Mouse (Mus musculus): ENCODE data around the gene Cluap1. TPM values are rescaled to one million over a fixed set of nuclear protein-coding genes. Genes with fewer than 3 reads are reported as not detected.

The Cluap1 gene
- 11.4 and 14.5 TPM in 2 replicates for polyA plus RNA-seq (2015; fragmentation: Nextera tagmentation; extraction: Ambion mirVana)

DNA sequence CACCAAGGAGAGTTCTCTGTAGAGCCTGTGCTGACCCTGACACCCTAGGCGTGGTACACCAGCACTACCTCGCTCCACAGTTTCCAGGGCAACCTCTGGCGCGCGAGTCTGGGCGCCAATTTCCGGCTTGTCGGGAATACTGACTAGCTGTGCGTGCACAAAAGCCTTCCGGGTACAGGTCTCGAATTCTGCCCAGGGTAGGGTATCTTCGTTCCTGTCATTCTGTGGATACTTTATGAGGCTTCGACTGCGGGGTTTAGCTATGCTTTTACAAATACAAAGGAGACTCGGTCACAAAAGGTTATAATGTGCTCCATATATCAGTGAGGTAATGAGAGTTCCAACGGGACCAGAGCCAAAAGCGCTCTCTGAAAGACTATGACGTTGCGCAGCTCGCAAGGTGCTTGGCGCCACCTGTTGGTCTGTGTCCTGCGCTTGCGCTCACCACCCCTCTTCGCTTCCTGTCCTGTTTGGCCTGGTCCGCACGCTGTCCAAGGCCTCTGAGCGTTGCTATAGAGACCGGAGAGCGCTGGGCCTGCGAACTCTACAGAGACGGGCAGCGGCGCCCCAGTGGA, at the start of gene Cluap1, which contains the start of gene 1700037C18Rik:
TSS of gene Cluap1 (plus strand) at position 265 of the 575 bp plus-strand sequence.
TSS of gene 1700037C18Rik (minus strand) at position 153 of the 575 bp plus-strand sequence.
- Histone ChIP-seq H3K27ac (replicated peaks) (peak within 1 kb of the TSS; percentile 73), H3K4me2 (peak within 1 kb of the TSS; percentile 88), H3K4me3 (peak within 1 kb of the TSS; percentile 74), H3K4me1 (peaks cover 12% of the 10 kb centered on the region), H3K9me3 (no peaks in the 10 kb centered on the region), H3K27me3 (replicated peaks) (no peaks in the 10 kb centered on the region), H3K36me3 (peaks cover 56% of the 10 kb centered on the region), H3K9ac (peak within 1 kb of the TSS; percentile 92)
- under 1% methylated on average over 33 of the region's 33 CpGs for WGBS
- peak; percentile 90 for ATAC-seq (ENCODE audit: extremely low read depth, insufficient number of reproducible peaks, low FRiP score, low TSS enrichment)

DNA sequence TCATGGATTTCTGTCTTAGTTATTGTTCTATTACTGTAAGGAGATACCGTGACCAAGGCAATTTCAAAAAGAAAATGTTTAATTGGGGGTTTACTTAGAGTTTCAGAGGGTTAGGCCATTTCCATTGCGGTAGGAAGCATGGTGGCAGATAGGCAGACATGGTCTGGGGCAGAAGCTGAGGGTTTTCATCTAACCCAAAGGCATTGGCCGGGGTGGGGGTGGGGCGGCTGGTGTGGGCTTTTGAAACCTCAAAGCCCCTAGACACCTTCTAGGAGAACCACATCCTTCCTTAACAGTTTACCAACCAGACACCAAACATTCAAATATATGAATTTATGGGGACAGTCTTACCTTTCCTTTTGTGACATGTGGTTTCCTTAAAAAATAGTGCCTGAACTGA, 49.3 kb upstream of the Cluap1 start:
- Histone ChIP-seq H3K36me3 (peaks cover 30% of the 10 kb centered on the region), H3K9me3 (no peaks in the 10 kb centered on the region), H3K4me1 (no peaks in the 10 kb centered on the region), H3K4me2 (no peak overlapping the region), H3K4me3 (no peak overlapping the region), H3K9ac (no peak overlapping the region), H3K27ac (replicated peaks) (no peak overlapping the region), H3K27me3 (replicated peaks) (no peaks in the 10 kb centered on the region)
- ATAC-seq (ENCODE audit: extremely low read depth, insufficient number of reproducible peaks, low FRiP score, low TSS enrichment) = no peak
- 84% methylated on average over 4 of the region's 4 CpGs for WGBS

DNA sequence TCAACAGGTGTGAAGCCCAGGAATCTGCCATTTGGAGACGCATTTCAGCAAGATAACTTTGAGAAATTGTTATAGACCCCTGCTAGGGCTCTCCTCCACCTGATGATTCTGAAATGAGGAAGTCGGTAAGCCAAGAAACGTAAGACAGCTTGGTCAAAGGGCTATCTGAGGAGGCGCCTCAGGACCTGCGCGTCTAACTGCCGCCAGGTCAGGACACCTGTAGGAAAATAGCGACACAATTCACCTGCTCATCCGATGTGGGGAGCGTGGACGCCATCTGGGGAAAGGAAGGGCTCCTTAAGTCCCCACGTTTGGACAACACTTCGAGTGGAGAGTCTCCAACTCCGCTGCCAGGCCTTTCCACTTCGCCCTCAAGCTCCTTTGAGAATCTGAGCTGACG, 36.8 kb upstream of the Cluap1 start:
- Histone ChIP-seq H3K36me3 (peaks cover 35% of the 10 kb centered on the region), H3K27me3 (replicated peaks) (no peaks in the 10 kb centered on the region), H3K9me3 (no peaks in the 10 kb centered on the region), H3K4me1 (peaks cover 22% of the 10 kb centered on the region), H3K4me3 (peak overlapping the region; percentile 68), H3K9ac (peak overlapping the region; percentile 89), H3K27ac (replicated peaks) (peak overlapping the region; percentile 64), H3K4me2 (peak overlapping the region; percentile 94)
- WGBS = 1% methylated on average over 16 of the region's 16 CpGs
- ATAC-seq (ENCODE audit: extremely low read depth, insufficient number of reproducible peaks, low FRiP score, low TSS enrichment) = no peak

DNA sequence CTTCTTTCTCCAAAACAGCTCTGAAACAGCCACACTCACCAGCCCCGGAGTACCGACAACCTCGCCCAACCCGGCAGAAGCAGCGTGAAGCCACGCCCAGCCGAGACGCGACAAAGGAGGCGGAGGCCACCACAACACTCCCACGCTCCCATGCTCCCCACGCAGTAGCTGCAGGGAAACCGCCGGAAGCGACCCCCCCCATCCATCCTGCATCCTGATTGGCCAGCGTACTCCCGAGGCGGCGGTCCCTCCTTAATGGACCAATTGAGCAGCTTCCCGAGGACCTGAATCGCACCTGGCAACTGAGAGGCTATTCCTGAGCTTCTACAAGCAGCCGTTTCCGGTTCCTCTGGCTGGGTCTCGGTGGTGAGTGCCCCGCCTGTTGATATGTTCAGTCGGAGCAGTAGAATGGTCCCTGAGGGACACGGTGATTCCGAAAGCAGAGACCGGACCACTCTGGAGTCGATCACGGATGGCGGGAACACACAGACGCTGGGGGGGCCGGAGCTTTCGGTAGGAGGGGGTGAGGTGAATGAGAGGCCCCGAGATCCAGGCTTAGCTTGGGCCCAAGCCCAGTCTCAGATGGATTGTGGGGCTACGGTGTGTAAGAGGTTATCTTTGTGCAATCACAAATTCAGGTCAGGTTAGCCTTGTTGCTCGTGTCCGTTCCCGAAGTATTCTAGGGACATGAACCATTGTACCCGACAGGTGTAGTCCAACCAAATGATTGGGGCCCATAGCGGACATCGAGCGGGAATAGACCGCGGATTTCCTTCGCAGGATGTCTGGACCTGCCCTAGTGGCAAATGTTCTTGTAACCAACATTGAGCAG, 36.2 kb upstream of the Cluap1 start, which contains the start of gene Naa60:
TSS of gene Naa60 (plus strand) at position 160 of the 832 bp plus-strand sequence.
- H3K4me3 ChIP-seq = peak within 1 kb of the TSS; percentile 68
- peak within 1 kb of the TSS; percentile 89 for H3K9ac ChIP-seq
- peak within 1 kb of the TSS; percentile 64 for H3K27ac ChIP-seq (replicated peaks)
- H3K4me2 ChIP-seq = peak within 1 kb of the TSS; percentile 94
- no peaks in the 10 kb centered on the region for H3K27me3 ChIP-seq (replicated peaks)
- WGBS = 5% methylated on average over 47 of the region's 47 CpGs
- H3K36me3 ChIP-seq = peaks cover 36% of the 10 kb centered on the region
- H3K4me1 ChIP-seq = peaks cover 22% of the 10 kb centered on the region
- H3K9me3 ChIP-seq = no peaks in the 10 kb centered on the region
- ATAC-seq (ENCODE audit: extremely low read depth, insufficient number of reproducible peaks, low FRiP score, low TSS enrichment) = peak; percentile 96

DNA sequence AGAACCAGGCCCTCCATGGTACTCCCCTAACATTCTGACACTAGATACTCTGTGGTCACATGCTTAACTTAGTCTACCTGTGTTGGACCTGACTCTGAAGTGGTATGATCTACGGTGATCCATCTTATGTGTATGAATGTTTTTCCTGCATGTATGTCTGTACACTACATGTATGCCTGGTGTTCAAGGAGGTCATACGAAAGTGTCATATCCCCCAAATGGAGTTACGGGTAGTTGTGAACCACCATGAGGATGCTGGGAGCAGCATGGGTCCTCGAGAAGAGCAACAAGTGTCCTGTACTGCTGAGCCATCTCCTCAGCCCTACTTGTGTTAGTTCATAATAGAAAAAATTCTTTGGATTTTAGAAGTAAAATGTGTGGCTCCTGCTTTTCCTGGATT, 32.3 kb upstream of the Cluap1 start:
- Histone ChIP-seq H3K4me3 (no peak overlapping the region), H3K9me3 (no peaks in the 10 kb centered on the region), H3K4me1 (peaks cover 19% of the 10 kb centered on the region), H3K4me2 (no peak overlapping the region), H3K9ac (no peak overlapping the region), H3K27me3 (replicated peaks) (no peaks in the 10 kb centered on the region), H3K27ac (replicated peaks) (no peak overlapping the region), H3K36me3 (peaks cover 39% of the 10 kb centered on the region)
- ATAC-seq (ENCODE audit: extremely low read depth, insufficient number of reproducible peaks, low FRiP score, low TSS enrichment) = no peak
- WGBS = 94% methylated on average over 4 of the region's 4 CpGs

DNA sequence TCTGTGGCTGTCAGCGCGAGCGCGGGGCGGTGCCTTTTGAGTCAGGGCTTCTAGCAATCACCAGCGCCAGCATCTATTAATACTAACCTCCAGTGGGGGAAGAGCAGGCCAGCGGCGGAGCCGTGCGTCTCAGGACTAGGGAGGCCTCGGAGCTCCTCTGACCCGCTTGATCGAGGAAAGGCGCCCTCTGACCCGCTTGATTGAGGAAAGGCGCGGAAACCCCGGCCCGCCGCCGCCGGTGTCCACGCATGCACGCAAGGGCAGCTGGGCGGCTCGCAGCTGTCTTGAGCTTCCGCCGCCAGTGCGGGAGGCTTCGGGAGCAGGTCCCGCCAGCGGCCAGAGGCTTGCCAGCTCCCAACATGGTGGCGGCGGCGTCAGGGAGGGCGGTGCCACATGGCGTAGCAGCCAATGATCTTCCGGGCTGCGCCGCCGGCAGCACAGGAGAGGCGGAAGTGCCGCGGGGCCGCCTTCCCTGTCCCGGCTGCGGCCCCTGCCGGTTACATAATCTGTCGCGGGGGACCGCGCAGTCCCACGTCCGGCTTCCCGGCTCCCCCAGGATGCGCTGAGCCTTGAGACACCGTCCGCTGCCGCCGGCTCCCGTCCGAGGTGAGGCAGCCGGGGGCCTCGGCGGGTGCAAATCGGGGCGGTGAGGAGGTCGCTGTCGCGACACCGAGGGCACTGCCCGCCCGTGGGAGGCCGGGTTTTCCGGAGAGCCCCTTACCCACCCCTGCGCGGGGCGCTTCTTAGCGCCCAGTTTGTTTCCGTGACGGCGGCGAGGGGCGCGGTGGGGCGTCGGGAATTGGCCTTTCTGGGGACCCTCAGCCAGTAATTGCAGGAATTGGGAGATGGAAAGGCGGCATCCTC, 24.2 kb upstream of the Cluap1 start, which contains the start of the genes Zfp597 and Gm20695:
TSS of gene Zfp597 (minus strand) at position 361 of the 864 bp plus-strand sequence.
TSS of gene Gm20695 (plus strand) at position 448 of the 864 bp plus-strand sequence.
- ATAC-seq (ENCODE audit: extremely low read depth, insufficient number of reproducible peaks, low FRiP score, low TSS enrichment) = peak; percentile 98
- no peaks in the 10 kb centered on the region for H3K27me3 ChIP-seq (replicated peaks)
- peak within 1 kb of the TSS; percentile 85 for H3K4me2 ChIP-seq
- peak within 1 kb of the TSS; percentile 98 for H3K4me3 ChIP-seq
- no peaks in the 10 kb centered on the region for H3K9me3 ChIP-seq
- H3K4me1 ChIP-seq = peaks cover 25% of the 10 kb centered on the region
- peak within 1 kb of the TSS; percentile 96 for H3K27ac ChIP-seq (replicated peaks)
- peaks cover 12% of the 10 kb centered on the region for H3K36me3 ChIP-seq
- peak within 1 kb of the TSS; percentile 95 for H3K9ac ChIP-seq
- under 1% methylated on average over 88 of the region's 88 CpGs for WGBS

DNA sequence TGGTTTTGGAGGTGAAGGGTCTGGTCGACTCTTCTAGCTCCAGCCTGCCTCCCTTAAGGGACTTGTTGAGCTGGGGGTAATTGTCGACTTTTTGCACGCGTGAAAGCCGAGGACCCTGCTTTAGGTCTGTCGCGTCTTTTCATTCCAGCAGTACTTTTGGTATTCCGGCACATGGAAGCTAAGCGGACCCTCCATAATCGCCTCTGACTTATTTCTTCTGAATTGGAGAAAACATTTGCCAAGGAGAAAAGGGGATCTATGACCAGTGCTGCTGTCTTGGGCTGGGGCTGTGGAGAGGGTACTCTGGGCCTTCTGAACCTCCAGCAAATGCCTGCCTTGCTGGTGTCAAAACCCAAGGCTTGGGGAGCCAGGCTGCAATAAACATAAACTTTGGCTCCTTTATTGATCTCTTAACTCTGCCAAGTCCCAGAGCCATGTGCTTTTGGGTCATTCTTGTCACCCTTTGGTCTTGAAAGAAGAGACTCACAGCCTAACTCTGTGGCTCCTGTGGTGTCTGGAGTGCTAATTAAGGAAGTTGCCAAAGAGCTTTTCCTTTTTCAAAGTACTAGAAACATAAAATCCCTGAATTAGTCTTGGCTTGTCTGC, 23.4 kb upstream of the Cluap1 start:
- peak overlapping the region; percentile 98 for H3K4me3 ChIP-seq
- no peak for ATAC-seq (ENCODE audit: extremely low read depth, insufficient number of reproducible peaks, low FRiP score, low TSS enrichment)
- H3K36me3 ChIP-seq = 0 out of 2 replicates have a peak, but pooled peaks cover 6% of the 10 kb centered on the region
- H3K4me1 ChIP-seq = peaks cover 25% of the 10 kb centered on the region
- H3K9ac ChIP-seq = peak overlapping the region; percentile 95
- no peaks in the 10 kb centered on the region for H3K9me3 ChIP-seq
- peak overlapping the region; percentile 96 for H3K27ac ChIP-seq (replicated peaks)
- 5% methylated on average over 10 of the region's 10 CpGs for WGBS
- peak overlapping the region; percentile 85 for H3K4me2 ChIP-seq
- no peaks in the 10 kb centered on the region for H3K27me3 ChIP-seq (replicated peaks)

DNA sequence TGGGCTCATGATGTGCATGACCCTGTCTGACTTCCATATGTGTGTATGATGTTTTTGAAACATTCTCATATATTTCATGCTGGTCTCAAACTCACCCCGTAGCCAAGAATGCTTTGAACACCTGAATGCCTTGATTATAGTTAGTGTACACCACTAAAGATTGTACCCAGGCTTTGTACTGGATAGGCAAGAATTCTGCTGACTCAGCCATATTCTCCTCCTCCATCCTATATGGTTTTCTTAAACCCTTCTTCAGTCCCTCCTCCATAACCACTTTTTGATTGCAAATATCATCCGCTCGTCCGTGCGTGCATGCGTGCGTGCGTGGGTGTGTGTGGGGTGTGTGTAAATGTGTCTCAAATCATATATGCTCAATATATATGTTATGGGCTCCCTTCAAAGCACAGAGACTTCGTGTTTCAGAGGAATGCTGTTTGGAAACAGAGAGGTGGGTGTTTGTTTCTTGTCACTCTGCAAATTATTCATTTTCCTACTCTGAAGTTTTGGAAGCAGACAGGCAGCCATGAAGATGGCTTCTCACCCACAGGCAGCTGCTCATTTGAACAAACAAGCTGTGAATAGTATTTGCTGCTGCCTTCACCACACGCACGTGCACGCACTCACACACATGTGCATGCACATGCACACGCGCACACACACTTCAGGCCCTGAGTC, 16.8 kb upstream of the Cluap1 start:
- H3K4me1 ChIP-seq = peaks cover 18% of the 10 kb centered on the region
- WGBS = 88% methylated on average over 14 of the region's 14 CpGs
- no peak overlapping the region for H3K9ac ChIP-seq
- H3K27me3 ChIP-seq (replicated peaks) = no peaks in the 10 kb centered on the region
- H3K36me3 ChIP-seq = peaks cover 18% of the 10 kb centered on the region
- no peak overlapping the region for H3K27ac ChIP-seq (replicated peaks)
- H3K9me3 ChIP-seq = no peaks in the 10 kb centered on the region
- no peak overlapping the region for H3K4me3 ChIP-seq
- no peak overlapping the region for H3K4me2 ChIP-seq
- no peak for ATAC-seq (ENCODE audit: extremely low read depth, insufficient number of reproducible peaks, low FRiP score, low TSS enrichment)

DNA sequence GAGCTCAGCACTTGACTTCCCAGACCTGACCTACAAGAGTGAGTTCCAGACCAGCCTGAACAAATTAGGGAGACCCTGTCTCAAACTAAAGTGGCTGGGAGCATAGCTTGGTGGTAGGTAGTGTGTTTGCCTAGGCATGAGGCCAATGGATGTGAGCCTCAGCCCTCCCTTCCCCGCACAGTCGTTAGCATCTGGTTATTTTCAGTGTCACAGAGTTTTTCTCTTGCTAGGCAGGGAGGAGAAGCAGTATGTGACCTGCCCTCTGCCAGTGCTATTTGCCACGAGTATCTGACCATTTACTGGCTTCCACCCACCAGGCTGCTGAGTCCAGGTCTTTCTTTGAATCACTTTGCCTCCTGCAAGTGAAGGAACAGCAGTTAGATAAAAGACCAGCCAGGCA, 14.9 kb upstream of the Cluap1 start:
- peaks cover 16% of the 10 kb centered on the region for H3K4me1 ChIP-seq
- no peaks in the 10 kb centered on the region for H3K9me3 ChIP-seq
- peaks cover 38% of the 10 kb centered on the region for H3K36me3 ChIP-seq
- no peak overlapping the region for H3K9ac ChIP-seq
- H3K4me3 ChIP-seq = no peak overlapping the region
- 38% methylated on average over 3 of the region's 3 CpGs for WGBS
- no peak; the same call in 1 of the 2 replicates for ATAC-seq (ENCODE audit: extremely low read depth, insufficient number of reproducible peaks, low FRiP score, low TSS enrichment)
- peak overlapping the region; percentile 13; the same call in 1 of the 2 replicates for H3K4me2 ChIP-seq
- H3K27ac ChIP-seq (replicated peaks) = peak overlapping the region; percentile 77
- no peaks in the 10 kb centered on the region for H3K27me3 ChIP-seq (replicated peaks)

DNA sequence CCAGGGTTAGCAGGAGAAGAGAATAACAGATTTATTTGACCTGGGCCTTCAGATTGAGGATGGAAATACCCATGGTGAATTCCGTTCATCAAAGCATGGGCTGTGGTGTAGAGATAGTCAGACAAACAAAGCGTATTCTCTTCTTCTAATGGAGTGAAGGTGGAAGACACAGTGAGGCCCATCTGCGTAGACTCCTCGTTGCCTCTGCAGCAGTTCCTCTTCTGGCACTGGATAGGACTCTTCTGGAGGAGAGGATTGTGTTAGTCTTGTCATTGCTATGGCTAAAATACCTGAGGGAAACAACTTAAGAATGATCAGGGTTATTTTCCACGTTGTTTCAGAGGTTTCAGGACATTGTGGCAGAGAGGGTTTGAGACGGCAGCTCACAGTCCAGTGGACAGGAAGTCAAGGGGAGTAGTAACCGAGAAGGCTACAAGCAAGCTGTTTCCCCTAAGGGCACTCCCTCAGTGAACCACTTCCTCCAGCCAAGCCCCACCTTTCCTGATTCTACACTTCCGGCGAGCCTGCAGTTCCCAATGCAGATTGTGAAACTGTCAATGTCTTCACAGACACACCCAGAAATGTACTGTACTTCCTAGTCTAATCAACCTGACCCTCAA, 13.3 kb upstream of the Cluap1 start:
- peak overlapping the region; percentile 30 for H3K4me2 ChIP-seq
- no peak for ATAC-seq (ENCODE audit: extremely low read depth, insufficient number of reproducible peaks, low FRiP score, low TSS enrichment)
- H3K9ac ChIP-seq = no peak overlapping the region
- H3K27ac ChIP-seq (replicated peaks) = peak overlapping the region; percentile 77
- WGBS = 71% methylated on average over 9 of the region's 9 CpGs
- no peak overlapping the region for H3K4me3 ChIP-seq
- H3K36me3 ChIP-seq = peaks cover 53% of the 10 kb centered on the region
- H3K27me3 ChIP-seq (replicated peaks) = no peaks in the 10 kb centered on the region
- no peaks in the 10 kb centered on the region for H3K9me3 ChIP-seq
- peaks cover 16% of the 10 kb centered on the region for H3K4me1 ChIP-seq
